Mouse (Mus musculus): ENCODE results near the gene Nek11.

DNA sequence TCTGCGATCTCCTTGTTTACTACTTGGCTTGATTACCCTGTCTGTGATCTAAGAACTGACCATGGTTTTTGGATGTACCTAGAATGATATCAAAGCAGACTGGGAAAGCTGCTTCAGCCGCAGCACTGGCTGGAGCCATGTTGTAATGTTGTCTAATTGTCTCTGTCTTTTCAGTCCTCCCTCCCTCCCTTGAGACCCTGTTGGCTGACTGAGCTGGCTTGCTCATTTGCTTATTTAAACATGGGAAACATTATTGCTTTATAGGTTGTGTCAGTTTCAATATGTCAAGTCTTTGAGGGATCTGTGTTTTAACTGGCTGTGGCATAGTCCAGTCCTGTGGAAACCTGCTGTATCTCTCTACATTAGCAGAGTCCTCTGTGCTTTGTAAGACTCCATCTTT lies 132.2 kb downstream of the Nek11 start:
- TF ChIP-seq CTCF (IDR thresholded peaks at IDR 0.05; ENCODE audit: low read depth) (no peak), EP300 (IDR thresholded peaks at IDR 0.05; ENCODE audit: low read depth) (no peak)
